Mouse (Mus musculus) gastrocnemius, postnatal 25 days (tissue): Measurements from ENCODE around the gene Wnt10b. TPM values are rescaled to one million over a fixed set of nuclear protein-coding genes. Genes with fewer than 3 reads are reported as not detected.

Experiments
- DNase-seq: peaks from one replicate; pipeline ENCODE4 v3.0.0; 2022
- total RNA-seq, 2 experiments: library from RNA; stranded (reverse); gene quantifications; 1 replicate in 1 of 2; 2 replicates in 1 of 2; pipeline ENCODE4 v1.2.3; 2021

Gene Wnt10b
- total RNA-seq, 2 experiments from 2014 or later = 0.79 to 1.7 TPM

- no peak for DNase-seq
These were observed 19.0 kb upstream of the Wnt10b start for GRCm38 (mm10) chr15:98796803-98797595.

DNA sequence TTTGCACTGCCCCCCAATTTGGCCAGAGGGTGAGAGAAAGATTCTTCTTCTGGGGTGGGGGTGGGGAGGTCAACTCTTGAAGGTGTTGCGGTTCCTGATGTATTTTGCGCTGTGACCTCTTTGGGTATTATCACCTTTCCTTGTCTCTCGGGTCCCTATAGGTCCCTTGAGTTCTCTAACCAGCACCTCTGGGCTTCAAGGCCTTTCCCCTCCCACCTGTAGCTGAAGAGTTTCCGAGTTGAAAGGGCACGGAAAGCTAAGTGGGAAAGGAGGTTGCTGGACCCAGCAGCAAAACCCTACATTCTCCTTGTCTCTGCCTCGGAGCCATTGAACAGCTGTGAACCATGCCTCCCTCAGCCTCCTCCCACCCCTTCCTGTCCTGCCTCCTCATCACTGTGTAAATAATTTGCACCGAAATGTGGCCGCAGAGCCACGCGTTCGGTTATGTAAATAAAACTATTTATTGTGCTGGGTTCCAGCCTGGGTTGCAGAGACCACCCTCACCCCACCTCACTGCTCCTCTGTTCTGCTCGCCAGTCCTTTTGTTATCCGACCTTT is 15.3 kb upstream of the Wnt10b start:
- no peak for DNase-seq

- DNase-seq = no peak
These were observed 14.5 kb upstream of the Wnt10b start for GRCm38 (mm10) chr15:98792233-98793020.

- no peak for DNase-seq
These were observed 13.8 kb upstream of the Wnt10b start for GRCm38 (mm10) chr15:98791771-98792170.

- DNase-seq = no peak
These were observed 13.3 kb upstream of the Wnt10b start for GRCm38 (mm10) chr15:98791221-98791620.

- no peak for DNase-seq
These were observed 12.8 kb upstream of the Wnt10b start for GRCm38 (mm10) chr15:98790761-98791160.

GRCm38 (mm10) chr15:98789661-98790535 is 11.9 kb upstream of the Wnt10b start, which contains the start of gene Wnt1:
TSS of gene Wnt1 (plus strand) at chr15:98789857.
- no peak for DNase-seq

DNA sequence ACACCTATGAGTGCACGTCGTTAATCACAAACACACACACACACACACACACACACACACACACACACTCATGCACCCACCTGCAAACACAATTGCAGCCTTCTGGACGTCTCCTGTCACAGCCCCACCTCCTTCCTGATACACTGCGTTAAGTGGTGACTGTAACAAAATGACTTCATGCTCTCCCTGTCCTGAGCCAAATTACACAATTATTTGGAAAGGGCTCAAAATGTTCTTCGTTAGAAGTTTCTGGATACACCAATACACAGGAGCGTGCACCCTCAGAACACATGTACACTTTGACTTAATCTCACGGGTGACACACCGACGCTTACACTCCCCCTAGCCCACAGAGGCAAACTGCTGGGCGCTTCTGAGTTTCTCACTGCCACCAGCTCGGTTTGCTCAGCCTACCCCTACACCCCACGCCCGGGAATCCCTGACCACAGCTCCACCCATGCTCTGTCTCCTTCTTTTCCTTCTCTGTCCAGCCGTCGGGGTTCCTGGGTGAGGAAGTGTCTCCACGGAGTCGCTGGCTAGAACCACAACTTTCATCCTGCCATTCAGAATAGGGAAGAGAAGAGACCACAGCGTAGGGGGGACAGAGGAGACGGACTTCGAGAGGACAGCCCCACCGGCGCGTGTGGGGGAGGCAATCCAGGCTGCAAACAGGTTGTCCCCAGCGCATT is 11.2 kb upstream of the Wnt10b start:
- DNase-seq = no peak

- DNase-seq = no peak
These were observed 10.0 kb upstream of the Wnt10b start for GRCm38 (mm10) chr15:98787930-98788329.

- no peak for DNase-seq
These were observed 7.8 kb upstream of the Wnt10b start for GRCm38 (mm10) chr15:98785744-98786143.

DNA sequence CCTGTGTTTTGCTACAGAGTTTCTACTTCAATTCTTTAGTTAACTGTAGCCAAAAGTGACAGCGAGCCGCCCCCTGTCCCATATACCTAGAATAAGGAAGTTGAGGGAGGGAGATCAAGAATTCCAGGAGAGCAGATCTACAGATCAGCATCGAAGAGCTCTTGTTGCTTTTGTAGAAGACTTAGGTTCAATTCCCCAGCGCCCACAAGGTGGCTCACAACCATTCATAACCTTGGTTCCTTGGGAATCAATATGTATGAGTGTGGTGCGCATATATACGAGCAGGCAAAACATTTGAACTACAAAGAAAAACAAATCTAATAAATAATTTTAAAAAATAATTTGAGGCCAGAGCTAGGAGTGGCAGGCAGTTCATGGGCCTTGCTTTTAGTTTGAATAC is 3.2 kb upstream of the Wnt10b start:
- DNase-seq = no peak

- peak; percentile 57 for DNase-seq
These were observed 2.6 kb upstream of the Wnt10b start for GRCm38 (mm10) chr15:98780573-98780972.

- peak; percentile 51 for DNase-seq
These were observed 2.1 kb upstream of the Wnt10b start for GRCm38 (mm10) chr15:98780075-98780474.

GRCm38 (mm10) chr15:98778806-98779205 is 856 bp upstream of the Wnt10b start:
- no peak for DNase-seq

GRCm38 (mm10) chr15:98778191-98778770 is 331 bp upstream of the Wnt10b start:
- no peak for DNase-seq

DNA sequence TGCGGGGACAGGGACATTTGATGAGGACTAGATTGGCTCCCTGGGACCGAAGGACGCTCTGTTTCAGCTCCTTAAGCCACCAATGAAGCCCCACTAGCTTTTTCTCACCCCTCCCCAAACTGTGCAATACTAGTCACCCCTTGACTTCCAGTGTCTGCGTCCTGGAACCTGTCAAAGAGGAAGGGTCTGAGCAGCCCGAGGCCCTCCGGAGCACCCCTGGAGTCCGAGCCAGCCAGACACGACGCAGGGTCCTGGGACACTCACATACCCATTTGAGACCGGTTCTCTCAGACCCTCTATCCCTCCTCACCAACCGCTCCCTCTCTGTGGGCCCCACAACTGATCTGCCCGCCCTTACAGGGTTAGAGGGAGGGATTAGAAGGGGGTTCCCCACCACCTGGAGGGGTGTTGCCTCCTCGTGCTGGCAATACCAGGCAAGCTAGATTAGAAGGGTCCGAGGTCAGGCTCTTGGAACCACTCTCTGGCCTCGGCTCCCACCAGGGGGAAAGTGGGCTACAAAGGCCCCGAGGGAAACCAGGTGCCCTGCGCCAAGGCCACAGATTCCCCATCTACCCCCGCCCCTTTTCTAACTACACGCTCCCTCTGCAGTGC is 839 bp downstream of the Wnt10b start:
- DNase-seq = no peak

GRCm38 (mm10) chr15:98776280-98777004 is 1.5 kb downstream of the Wnt10b start:
- DNase-seq = peak; percentile 26

GRCm38 (mm10) chr15:98775533-98775932 is 2.4 kb downstream of the Wnt10b start:
- DNase-seq = no peak

- DNase-seq = no peak
These were observed 3.9 kb downstream of the Wnt10b start for GRCm38 (mm10) chr15:98774096-98774495.
